Mouse (Mus musculus) C2C12 (cell line): ENCODE data around the gene Cdk14.

Source experiments
- CTCF ChIP-seq: IDR thresholded peaks from one replicate; pipeline ENCODE4 v1.5.1; 2011; ENCODE audit not compliant: control insufficient read depth, insufficient read depth, insufficient read length
- MAX ChIP-seq: IDR thresholded peaks from one replicate; pipeline ENCODE4 v1.6.1; 2011; ENCODE audit warnings: mild to moderate bottlenecking, control low read depth
- MYOD1 ChIP-seq: IDR thresholded peaks from one replicate; pipeline ENCODE4 v1.6.1; 2011; ENCODE audit warnings: low read depth; ENCODE audit not compliant: control insufficient read depth, insufficient read length
- USF1 ChIP-seq: IDR thresholded peaks from one replicate; pipeline ENCODE4 v1.6.1; 2011; ENCODE audit warnings: low read depth, mild to moderate bottlenecking, control low read depth, moderate library complexity

DNA sequence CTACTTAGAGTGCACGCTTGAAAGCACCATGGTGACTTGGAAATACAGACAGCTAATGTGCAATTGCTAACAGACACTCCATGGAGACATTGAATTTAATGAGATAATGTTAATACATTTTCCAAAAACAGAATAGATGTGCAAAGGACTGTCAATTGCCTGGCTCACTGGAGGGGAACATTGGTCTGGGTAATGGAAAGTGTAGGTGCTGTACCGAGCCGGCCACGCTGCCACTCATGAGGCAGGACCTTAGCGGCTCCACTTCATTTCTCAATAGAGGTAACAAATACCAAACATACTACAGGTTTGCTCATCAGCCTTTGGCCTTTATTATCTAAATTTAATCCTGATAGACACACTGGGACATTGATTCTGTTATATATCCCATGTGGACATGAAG, 177.4 kb downstream of the Cdk14 start:
- no peak for TF ChIP-seq CTCF
- no peak for TF ChIP-seq MYOD1
- no peak for TF ChIP-seq MAX
- no peak for TF ChIP-seq USF1
